Mouse (Mus musculus): ENCODE measurements around the gene Pla1a.

- TF ChIP-seq CTCF (IDR thresholded peaks at IDR 0.05; ENCODE audit: borderline replicate concordance, insufficient read depth, low read depth, low read length) (no peak), POLR2A (IDR thresholded peaks at IDR 0.05; ENCODE audit: borderline replicate concordance, insufficient read depth, low read length) (no peak)
These were observed 69.3 kb downstream of the Pla1a start for GRCm38 (mm10) chr16:38363657-38364056.

All from cerebellum, adult 2 months (tissue).